Mouse (Mus musculus): ENCODE results near the gene Swap70.
A peak's percentile ranks its signal among the peaks of the same experiment; 100 is the strongest.

Swap70 gene

DNA sequence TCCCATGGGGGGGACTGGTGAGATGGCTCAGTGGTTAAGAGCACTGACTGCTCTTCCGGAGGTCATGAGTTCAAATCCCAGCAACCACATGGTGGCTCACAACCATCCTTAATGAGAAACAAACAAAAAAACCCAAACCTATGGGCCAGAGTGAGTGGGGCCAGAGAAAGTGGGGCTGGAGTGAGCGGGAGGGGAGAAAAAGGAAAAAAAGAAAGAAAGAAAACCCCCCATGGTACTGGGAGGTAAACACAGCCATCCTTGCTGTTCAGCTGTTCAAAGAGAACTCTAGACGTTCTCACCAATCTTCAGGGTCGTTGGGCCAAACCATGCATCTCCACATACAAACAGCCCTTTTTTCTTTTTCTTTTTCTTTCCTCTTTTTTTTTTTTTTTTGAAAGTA lies 18.1 kb downstream of the Swap70 start:
- no peak for DNase-seq

- DNase-seq, result no peak
Measured at GRCm38 (mm10) chr7:110241472-110242289, 20.2 kb downstream of the Swap70 start.

DNA sequence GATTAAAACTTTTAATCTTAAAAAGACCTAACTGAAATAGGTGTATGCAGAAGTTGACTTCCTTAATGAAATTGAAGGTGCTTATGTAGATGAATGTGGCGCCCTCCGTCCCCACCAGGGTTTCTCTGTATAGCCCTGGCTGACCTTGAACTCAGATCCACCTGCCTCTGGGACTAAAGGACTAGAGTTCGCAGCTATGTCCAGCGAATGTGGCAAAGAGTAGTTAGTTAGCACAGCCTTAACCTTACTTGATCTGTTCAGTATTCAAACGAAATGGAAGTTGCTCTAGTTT lies 20.7 kb downstream of the Swap70 start:
- DNase-seq, result no peak

GRCm38 (mm10) chr7:110245128-110245527 lies 23.6 kb downstream of the Swap70 start:
- no peak for DNase-seq

- no peak for DNase-seq
Measured at GRCm38 (mm10) chr7:110246526-110246925, 25.0 kb downstream of the Swap70 start.

DNA sequence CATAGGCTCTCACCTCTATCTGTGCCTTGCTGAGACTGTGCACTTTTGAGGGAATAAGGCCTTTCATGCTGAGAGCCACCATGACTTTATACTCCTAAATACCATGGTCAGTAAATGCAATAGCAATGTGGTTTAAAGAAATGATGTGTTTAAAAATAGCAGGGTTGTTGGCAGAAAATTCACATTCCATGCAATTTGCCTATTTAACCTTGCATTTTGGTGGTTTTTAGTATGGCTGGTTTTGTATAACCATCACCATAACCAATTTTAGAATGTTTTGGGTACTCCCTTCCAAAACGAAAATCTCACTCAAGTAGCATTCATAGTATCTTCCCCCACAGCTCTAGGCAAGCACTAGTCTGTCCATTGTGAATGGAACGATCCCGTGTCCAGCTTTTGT lies 26.3 kb downstream of the Swap70 start:
- no peak for DNase-seq

GRCm38 (mm10) chr7:110248677-110249076 lies 27.2 kb downstream of the Swap70 start:
- DNase-seq, result no peak

DNA sequence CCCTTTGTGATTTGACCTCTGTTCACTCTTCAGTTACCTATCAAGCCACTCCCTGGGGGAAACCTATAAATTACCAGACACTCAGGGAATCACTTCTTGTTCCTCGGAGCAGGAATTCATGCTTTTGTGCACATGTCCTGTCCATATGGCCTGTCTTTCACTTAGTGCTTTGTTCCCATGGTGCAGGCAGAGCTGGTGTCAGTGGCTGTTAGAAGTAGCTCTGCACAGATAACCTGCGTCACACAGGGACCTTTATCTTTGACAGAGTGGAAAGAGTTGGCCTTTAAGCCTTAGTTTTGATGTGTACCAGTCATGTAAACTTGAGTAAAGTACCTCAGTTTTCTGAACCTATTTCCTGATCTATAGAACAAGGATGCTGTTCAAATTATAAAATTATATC lies 32.4 kb downstream of the Swap70 start:
- DNase-seq, result no peak

DNA sequence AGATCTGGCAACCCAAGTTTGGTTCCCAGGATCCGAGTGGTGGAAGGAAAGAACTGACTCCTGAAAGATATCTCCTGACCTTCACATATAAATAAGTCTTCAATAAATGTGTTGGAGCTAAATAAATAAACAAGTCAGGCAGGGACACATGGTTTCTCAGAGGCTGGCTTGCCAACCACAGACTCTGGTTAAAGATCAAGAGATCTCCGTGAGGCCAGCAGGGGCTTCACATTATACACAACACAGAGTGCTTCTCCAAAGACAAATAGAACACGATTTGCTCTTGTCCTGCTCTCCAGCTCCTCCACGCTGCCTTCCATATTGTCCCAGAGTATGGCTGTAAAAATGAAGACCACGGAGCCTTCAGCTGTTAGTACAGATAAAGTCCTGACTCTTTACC lies 32.9 kb downstream of the Swap70 start:
- DNase-seq, result no peak

- DNase-seq, result no peak
Measured at GRCm38 (mm10) chr7:110257059-110257458, 35.5 kb downstream of the Swap70 start.

DNA sequence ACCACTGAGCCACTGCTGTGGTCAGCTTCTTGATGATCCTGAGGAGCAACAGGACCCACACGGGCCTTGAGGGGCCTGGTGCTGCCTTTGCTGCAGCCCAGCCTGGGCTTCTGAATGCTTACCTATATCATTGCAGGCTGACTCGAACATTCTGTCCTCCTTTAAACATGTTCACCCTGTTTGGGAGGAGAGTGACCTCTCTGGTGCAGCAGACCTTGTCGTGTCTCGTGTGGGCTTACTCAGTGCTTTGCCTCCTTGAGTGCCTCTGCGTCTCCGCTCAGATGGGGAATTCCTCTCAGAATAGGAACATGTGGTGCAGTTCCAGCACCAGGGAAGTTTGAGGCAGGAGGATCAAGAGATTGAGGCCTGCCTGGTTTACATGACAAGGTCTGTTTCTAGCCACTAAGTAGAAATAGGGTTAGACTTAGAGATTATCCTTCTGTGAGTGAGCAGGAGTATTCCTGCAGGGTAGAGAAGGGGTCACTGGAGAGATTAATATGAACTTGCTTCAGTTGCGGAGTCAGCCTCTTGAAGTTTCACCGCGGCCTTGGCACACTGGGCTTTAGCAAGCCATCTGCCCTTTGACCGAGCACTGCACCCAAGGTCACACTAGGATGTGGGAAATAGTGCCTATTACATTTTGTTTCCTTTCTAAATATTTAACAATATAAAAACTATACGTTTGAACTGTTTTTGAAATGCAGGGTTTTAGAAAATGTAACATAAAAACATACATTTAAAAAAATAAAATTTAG lies 36.9 kb downstream of the Swap70 start:
- DNase-seq, result no peak

DNA sequence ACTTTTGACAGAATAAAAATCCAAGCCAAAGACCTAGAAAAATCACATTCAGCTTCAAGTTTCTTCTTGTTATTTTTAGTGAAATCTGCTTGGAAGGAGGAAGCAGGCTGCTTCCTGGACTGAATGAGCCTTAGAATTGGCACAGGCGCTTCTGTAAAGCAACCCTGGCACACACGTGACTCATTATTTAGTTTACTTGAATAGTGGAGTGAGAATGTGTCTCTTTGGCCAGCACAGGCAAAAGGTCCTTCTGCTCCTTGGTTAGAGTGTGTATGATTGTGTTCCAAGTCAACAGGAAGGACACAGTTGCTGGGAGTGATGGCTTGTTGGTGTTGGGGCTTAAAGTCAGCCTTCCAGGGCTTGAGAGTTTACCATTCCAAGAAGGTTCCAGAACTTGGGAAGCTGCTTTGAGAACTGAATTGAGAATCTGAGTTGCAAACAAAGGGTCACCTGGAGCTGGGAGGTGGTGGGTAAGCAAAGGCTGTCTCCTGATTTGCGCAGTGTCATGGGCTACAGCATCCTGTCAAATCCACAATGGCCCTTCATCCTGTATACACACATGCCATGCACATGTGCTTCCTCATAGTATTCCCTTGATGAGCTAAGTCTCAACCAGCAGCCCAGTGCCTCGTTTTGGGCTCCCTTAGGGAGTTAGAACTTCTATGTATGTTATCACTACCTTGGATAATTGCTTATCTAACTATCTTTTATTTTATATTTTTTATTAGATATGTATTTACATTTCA lies 38.6 kb downstream of the Swap70 start:
- no peak for DNase-seq

- no peak for DNase-seq
Measured at GRCm38 (mm10) chr7:110261807-110262206, 40.3 kb downstream of the Swap70 start.

DNA sequence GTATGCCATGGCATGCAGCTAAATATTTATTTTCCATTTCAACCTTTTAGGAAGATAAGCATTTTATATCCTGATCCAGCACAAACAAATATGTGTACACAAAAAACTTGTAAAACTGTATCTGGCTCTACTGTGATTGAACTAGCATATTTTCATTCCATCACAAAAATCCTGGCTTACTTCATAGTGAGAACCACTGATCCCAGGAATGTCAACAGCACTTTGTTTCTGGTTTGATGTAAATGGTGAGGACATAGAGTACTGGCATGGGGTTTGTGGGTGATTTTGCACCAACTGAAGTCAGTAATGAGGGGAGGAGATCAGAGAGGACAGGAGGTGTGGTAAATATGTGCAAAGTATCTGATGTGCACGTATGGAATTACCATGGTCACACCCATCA lies 41.1 kb downstream of the Swap70 start:
- DNase-seq, result no peak

GRCm38 (mm10) chr7:110263474-110263873 lies 42.0 kb downstream of the Swap70 start:
- DNase-seq, result no peak

GRCm38 (mm10) chr7:110265796-110266195 lies 44.3 kb downstream of the Swap70 start:
- peak; percentile 88 for DNase-seq

- no peak for DNase-seq
Measured at GRCm38 (mm10) chr7:110267014-110267413, 45.5 kb downstream of the Swap70 start.

- DNase-seq, result no peak
Measured at GRCm38 (mm10) chr7:110267994-110268393, 46.5 kb downstream of the Swap70 start.

- no peak for DNase-seq
Measured at GRCm38 (mm10) chr7:110268511-110268910, 47.0 kb downstream of the Swap70 start.

DNA sequence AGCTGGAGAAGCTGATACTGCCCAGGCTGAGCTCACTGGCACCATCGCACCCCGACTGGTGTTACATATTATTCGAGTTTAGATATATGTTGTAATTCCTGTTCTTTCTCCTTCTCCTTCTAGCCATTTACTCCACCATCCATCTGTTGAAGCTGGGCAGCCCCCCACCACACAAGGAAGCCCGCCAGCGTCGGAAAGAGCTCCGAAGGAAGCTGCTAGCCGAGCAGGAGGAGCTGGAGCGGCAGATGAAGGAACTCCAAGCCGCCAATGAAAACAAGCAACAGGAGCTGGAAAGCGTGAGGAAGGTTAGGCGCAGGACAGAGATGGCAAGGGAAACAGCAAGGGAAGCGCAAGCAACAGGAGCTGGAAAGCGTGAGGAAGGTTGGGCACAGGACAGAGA lies 48.3 kb downstream of the Swap70 start:
- DNase-seq, result no peak

- DNase-seq, result no peak
Measured at GRCm38 (mm10) chr7:110270455-110270854, 48.9 kb downstream of the Swap70 start.

DNA sequence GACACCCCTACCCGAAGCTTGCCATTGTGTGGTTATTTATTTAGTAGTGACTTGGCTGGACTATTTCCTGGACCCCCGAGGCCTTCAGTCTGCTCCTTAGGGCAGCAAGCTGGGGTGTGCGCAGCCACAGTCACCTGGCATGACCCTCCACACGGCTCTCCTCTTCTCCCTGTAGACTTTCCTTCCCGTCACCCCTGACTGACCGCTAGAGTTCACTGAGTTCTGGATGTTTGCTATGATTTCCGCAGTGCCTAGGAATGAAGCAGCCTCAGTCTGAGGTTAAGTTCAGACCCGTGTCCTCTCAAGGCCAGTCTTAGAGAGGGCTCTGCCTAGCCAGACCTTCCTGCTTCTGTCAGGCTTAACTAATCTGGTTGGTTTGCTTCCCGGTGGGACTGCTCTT lies 50.3 kb downstream of the Swap70 start:
- DNase-seq, result no peak

DNA sequence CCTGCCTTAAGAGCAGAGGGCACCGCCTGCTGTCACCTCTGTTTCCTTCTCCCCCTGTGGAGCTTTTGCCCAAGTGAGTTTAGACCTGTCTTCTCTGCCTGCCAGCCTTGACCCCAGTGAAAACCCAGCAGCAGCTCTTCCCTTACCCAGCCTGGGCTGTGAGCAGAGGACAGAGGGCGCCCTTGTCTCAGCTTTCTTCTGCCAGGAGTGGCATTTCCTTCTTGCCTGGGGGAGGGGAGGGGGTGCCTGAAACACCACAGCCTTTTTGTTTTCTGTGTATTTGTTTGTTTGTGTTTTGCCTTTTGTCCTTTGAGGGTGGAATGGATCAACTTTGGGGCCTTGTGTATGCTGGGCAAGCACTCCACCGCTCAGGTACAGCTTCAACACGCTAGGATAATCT lies 50.9 kb downstream of the Swap70 start:
- DNase-seq, result peak; percentile 68

DNA sequence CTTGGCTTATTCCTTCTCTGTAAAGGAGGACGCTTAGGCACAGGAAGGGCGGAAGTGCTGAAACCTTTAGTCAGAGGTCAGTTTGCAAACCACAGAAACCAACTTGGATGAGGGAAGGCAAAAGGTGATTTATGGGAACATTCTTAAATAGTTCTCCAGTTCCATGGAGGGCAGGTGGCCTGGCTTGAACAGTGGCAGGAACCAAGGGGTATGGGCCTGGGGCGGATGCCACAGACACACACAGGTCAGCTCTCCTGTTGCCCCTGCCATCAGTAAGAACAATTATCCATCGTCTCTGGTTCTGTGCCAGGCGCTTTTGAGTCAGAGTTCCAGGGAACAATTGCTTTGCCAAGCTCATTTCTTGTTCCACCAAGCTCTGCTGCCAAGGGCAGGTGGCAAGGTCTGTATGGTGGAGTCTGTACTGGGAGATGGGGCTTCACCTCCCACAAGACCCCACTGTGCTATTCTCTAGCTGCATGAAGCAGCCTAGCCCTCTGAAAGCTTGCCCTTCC lies 56.3 kb downstream of the Swap70 start:
- DNase-seq, result no peak
